ENCODE assay signal across 8 mouse cellular contexts in genomic region chr1:155059505-155059904, GRCm38 (mm10). TPM values are rescaled to one million over a fixed set of nuclear protein-coding genes. Genes with fewer than 3 reads are reported as not detected.
DNase-seq lines count a peak whose midpoint lies in the region; ATAC-seq and TF ChIP-seq lines count a peak whose summit lies in the region.

No protein-coding gene starts in this region.

- peak; percentile 73; the same call in 1 of the 2 replicates for TF ChIP-seq EP300 in heart, adult 2 months (IDR thresholded peaks at IDR 0.05; ENCODE audit: insufficient read depth, low read depth, low read length)

- 45% methylated on average over 14 of the region's 14 CpGs for WGBS in intestine, postnatal 0 days
- WGBS in intestine, embryonic 16.5 days: 37% methylated on average over 14 of the region's 14 CpGs
- WGBS in heart, adult 2 months: 9% methylated on average over 14 of the region's 14 CpGs
- 20% methylated on average over 14 of the region's 14 CpGs for WGBS in kidney, embryonic 15.5 days

- ATAC-seq in intestine, postnatal 0 days: no peak
- ATAC-seq in intestine, embryonic 16.5 days: no peak
- peak; percentile 30; the same call in 1 of the 2 replicates for ATAC-seq in kidney, embryonic 15.5 days (replicated peaks; ENCODE audit: low FRiP score)

- H3K9ac ChIP-seq in intestine, postnatal 0 days (ENCODE audit: low read depth, low read length): no peak overlapping the region
- H3K9ac ChIP-seq in intestine, embryonic 16.5 days (ENCODE audit: low read depth, low read length): no peak overlapping the region
- peak overlapping the region; percentile 1 for H3K9ac ChIP-seq in heart, adult 2 months (ENCODE audit: low read depth, low read length)
- H3K9ac ChIP-seq in kidney, embryonic 15.5 days: no peak overlapping the region

- peak; percentile 23; the same call in 1 of the 2 replicates for TF ChIP-seq CTCF in intestine, postnatal 0 days (IDR thresholded peaks at IDR 0.05; ENCODE audit: low read depth)
- no peak for TF ChIP-seq CTCF in heart, adult 2 months (IDR thresholded peaks at IDR 0.05)

- no peak overlapping the region for H3K4me2 ChIP-seq in intestine, postnatal 0 days (replicated peaks; ENCODE audit: low read depth)
- no peak overlapping the region for H3K4me2 ChIP-seq in intestine, embryonic 16.5 days (ENCODE audit: low read depth, low read length)
- H3K4me2 ChIP-seq in kidney, embryonic 15.5 days: peak overlapping the region; percentile 25; the same call in 1 of the 2 replicates

- no peaks in the 10 kb centered on the region for H3K79me2 ChIP-seq in heart, adult 2 months (replicated peaks; ENCODE audit: control insufficient read depth, insufficient read depth, low read length)

- H3K9me3 ChIP-seq in intestine, postnatal 0 days (ENCODE audit: control insufficient read depth): no peaks in the 10 kb centered on the region
- no peaks in the 10 kb centered on the region for H3K9me3 ChIP-seq in intestine, embryonic 16.5 days (ENCODE audit: control insufficient read depth, low read length)
- H3K9me3 ChIP-seq in kidney, embryonic 15.5 days (replicated peaks): no peaks in the 10 kb centered on the region

- peak; percentile 83 for DNase-seq in MEL-GATA-1-ER (ENCODE audit: extremely low read depth, low read depth)
- peak; percentile 77 to 85 for DNase-seq in heart, adult 2 months
- peak; percentile 81 for DNase-seq in lung, postnatal 36 days
- peak; percentile 53 to 75 for DNase-seq in thymus, adult 18-20 months
- DNase-seq in testis, postnatal 14 days (ENCODE audit: low spot score): no peak

- H3K27me3 ChIP-seq in intestine, postnatal 0 days (replicated peaks; ENCODE audit: control insufficient read depth, insufficient read depth, low read length): no peaks in the 10 kb centered on the region
- H3K27me3 ChIP-seq in intestine, embryonic 16.5 days (replicated peaks; ENCODE audit: control insufficient read depth, insufficient read depth, low read length): no peaks in the 10 kb centered on the region
- H3K27me3 ChIP-seq in heart, adult 2 months (ENCODE audit: control insufficient read depth, insufficient read depth, low read length): no peaks in the 10 kb centered on the region
- H3K27me3 ChIP-seq in kidney, embryonic 15.5 days: 0 out of 2 replicates have a peak, but pooled peaks cover 3% of the 10 kb centered on the region

- H3K36me3 ChIP-seq in intestine, postnatal 0 days (ENCODE audit: control insufficient read depth, insufficient read depth): no peaks in the 10 kb centered on the region
- H3K36me3 ChIP-seq in intestine, embryonic 16.5 days (ENCODE audit: control insufficient read depth, insufficient read depth, low read length): no peaks in the 10 kb centered on the region
- H3K36me3 ChIP-seq in heart, adult 2 months (ENCODE audit: control insufficient read depth, insufficient read depth, low read length): no peaks in the 10 kb centered on the region
- no peaks in the 10 kb centered on the region for H3K36me3 ChIP-seq in kidney, embryonic 15.5 days

- H3K4me3 ChIP-seq in intestine, postnatal 0 days (ENCODE audit: low read depth, low read length): no peak overlapping the region
- H3K4me3 ChIP-seq in intestine, embryonic 16.5 days (ENCODE audit: low read length): no peak overlapping the region
- H3K4me3 ChIP-seq in heart, adult 2 months: no peak overlapping the region
- H3K4me3 ChIP-seq in kidney, embryonic 15.5 days (replicated peaks): no peak overlapping the region

- H3K4me1 ChIP-seq in intestine, postnatal 0 days (replicated peaks; ENCODE audit: control insufficient read depth, insufficient read depth, low read length): peaks cover 8% of the 10 kb centered on the region; the same call in 1 of the 2 replicates
- H3K4me1 ChIP-seq in intestine, embryonic 16.5 days (ENCODE audit: control insufficient read depth, insufficient read depth, low read length): peaks cover 33% of the 10 kb centered on the region
- H3K4me1 ChIP-seq in heart, adult 2 months (ENCODE audit: control insufficient read depth, insufficient read depth, low read length): peaks cover 29% of the 10 kb centered on the region
- H3K4me1 ChIP-seq in kidney, embryonic 15.5 days: peaks cover 50% of the 10 kb centered on the region

- 0 out of 2 replicates have a peak, but pooled peaks have one; percentile 20 for TF ChIP-seq POLR2A in heart, adult 2 months (IDR thresholded peaks at IDR 0.05; ENCODE audit: insufficient read depth, low read depth, low read length)

- intact Hi-C loops in heart, adult 2 months (cut with DNase I): loop anchor here (2.0 kb wide), 1 partner anchor 39 kb away; the partner anchor contains the start of gene Ier5

- H3K27ac ChIP-seq in intestine, postnatal 0 days (ENCODE audit: low read depth, low read length): no peak overlapping the region
- H3K27ac ChIP-seq in intestine, embryonic 16.5 days (ENCODE audit: low read length): no peak overlapping the region
- peak overlapping the region; percentile 59 for H3K27ac ChIP-seq in heart, adult 2 months
- H3K27ac ChIP-seq in kidney, embryonic 15.5 days: peak overlapping the region; percentile 30

RNA-seq across cellular contexts. Expression of gene Ier5, which starts 39.9 kb away (rescaled TPM):
- polyA plus RNA-seq in intestine, postnatal 0 days (2015; fragmentation: Nextera tagmentation; extraction: Ambion mirVana): 6.1 and 6.8 TPM in 2 replicates
- 2.0 and 2.6 TPM in 2 replicates for polyA plus RNA-seq in intestine, embryonic 16.5 days (2015; fragmentation: Nextera tagmentation; extraction: Ambion mirVana)
- 10 to 100 TPM; 12.5 to 16.8 TPM for total RNA-seq in heart, adult 2 months (2021)
- polyA plus RNA-seq in heart, adult 2 months (2012; rRNA removed): 9.8 and 13.5 TPM in 2 replicates
- 7.5 and 7.6 TPM in 2 replicates for polyA plus RNA-seq in kidney, embryonic 15.5 days (2015; fragmentation: Nextera tagmentation; extraction: Ambion mirVana)

Comparison
In these comparisons a context has a peak if more than half of its experiments do, and no peak if none do; other contexts are left out.
1. H3K27ac ChIP-seq: peak in heart, adult 2 months (single experiment) and kidney, embryonic 15.5 days (single experiment); none in intestine, postnatal 0 days (single experiment) and intestine, embryonic 16.5 days (single experiment).